Mouse (Mus musculus) heart, embryonic 12.5 days (tissue): ENCODE measurements around the gene Prep. TPM values are rescaled to one million over a fixed set of nuclear protein-coding genes. Genes with fewer than 3 reads are reported as not detected.

Experiments used
- ATAC-seq: fragments of 200-750 bp; cut with Nextera tagmentation; 2 replicates; pipeline ENCODE4 v1.8.0; 2017; ENCODE audit warnings: moderate TSS enrichment, moderate library complexity; ENCODE audit not compliant: insufficient number of reproducible peaks, low FRiP score
- H3K27ac ChIP-seq: fragments of 300-500 bp; sonication (generic); 2 replicates; pipeline ENCODE4 v1.5.1; 2016; ENCODE audit warnings: mild to moderate bottlenecking, moderate library complexity; ENCODE audit not compliant: poor library complexity, severe bottlenecking
- H3K27me3 ChIP-seq: fragments of 300-500 bp; sonication (generic); replicated peaks from 2 replicates; pipeline ENCODE4 v1.6.1; 2016; ENCODE audit warnings: mild to moderate bottlenecking, moderate library complexity
- H3K36me3 ChIP-seq: fragments of 300-500 bp; sonication (generic); 2 replicates; pipeline ENCODE4 v1.6.1; 2016; ENCODE audit warnings: mild to moderate bottlenecking, moderate library complexity
- H3K4me1 ChIP-seq: fragments of 300-500 bp; sonication (generic); replicated peaks from 2 replicates; pipeline ENCODE4 v1.6.1; 2016; ENCODE audit warnings: mild to moderate bottlenecking
- H3K4me2 ChIP-seq: fragments of 300-500 bp; sonication (generic); 2 replicates; pipeline ENCODE4 v1.6.1; 2016; ENCODE audit warnings: mild to moderate bottlenecking, moderate library complexity
- H3K4me3 ChIP-seq: fragments of 300-500 bp; sonication (generic); 2 replicates; pipeline ENCODE4 v1.5.1; 2016; ENCODE audit warnings: mild to moderate bottlenecking
- H3K9ac ChIP-seq: fragments of 300-500 bp; sonication (generic); 2 replicates; pipeline ENCODE4 v1.6.1; 2016; ENCODE audit warnings: mild to moderate bottlenecking, moderate library complexity
- H3K9me3 ChIP-seq: fragments of 300-500 bp; sonication (generic); replicated peaks from 2 replicates; pipeline ENCODE4 v1.6.1; 2016; ENCODE audit warnings: mild to moderate bottlenecking, moderate library complexity
- WGBS: fragments of 180-500 bp; shearing (Covaris S2); methylation state at CpG from one replicate; pipeline ENCODE4 v1.1.7; 2016; 5-methylcytosine and 5-hydroxymethylcytosine counted together
- polyA plus RNA-seq: library from polyadenylated mRNA; unstranded; fragments of >200 nt; fragmentation: Nextera tagmentation; extraction: Ambion mirVana; gene quantifications from 2 replicates; pipeline ENCODE4 v1.2.1, GENCODE M21; 2016

Prep gene
- polyA plus RNA-seq, 1 experiment from 2014 or later: 29.9 TPM

- no peak overlapping the region for H3K4me3 ChIP-seq
- no peaks in the 10 kb centered on the region for H3K9me3 ChIP-seq
- peaks cover 47% of the 10 kb centered on the region for H3K36me3 ChIP-seq
- no peak for ATAC-seq
- H3K27me3 ChIP-seq: no peaks in the 10 kb centered on the region
- no peak overlapping the region for H3K4me2 ChIP-seq
- no peak overlapping the region for H3K9ac ChIP-seq
- 71% methylated on average over 12 of the region's 12 CpGs for WGBS
- H3K4me1 ChIP-seq: peaks cover 24% of the 10 kb centered on the region
- peak overlapping the region; percentile 24; the same call in 1 of the 2 replicates for H3K27ac ChIP-seq
Measured at GRCm38 (mm10) chr10:45092080-45093056, 25.4 kb downstream of the Prep start.

DNA sequence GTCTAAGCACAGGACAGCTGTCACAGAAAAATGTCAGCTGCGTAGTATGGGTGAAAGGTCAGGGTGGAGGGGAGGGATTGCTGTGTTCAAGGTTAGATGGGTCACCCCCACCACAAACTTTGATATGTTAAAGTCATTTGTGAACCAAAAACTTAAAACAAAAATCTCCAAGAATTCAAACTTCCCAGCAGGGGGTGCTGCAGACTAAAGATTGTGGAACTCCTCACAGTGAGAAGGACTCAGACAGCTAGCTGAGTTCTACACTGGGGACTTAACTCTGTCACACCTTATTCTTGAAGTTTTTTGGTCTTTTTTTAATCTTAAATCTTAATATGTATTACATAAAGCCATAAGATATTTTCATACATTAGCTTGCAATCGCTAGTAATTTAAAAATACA is 31.7 kb downstream of the Prep start:
- H3K4me2 ChIP-seq: no peak overlapping the region
- peaks cover 50% of the 10 kb centered on the region for H3K36me3 ChIP-seq
- WGBS: 86% methylated on average over 2 of the region's 2 CpGs
- ATAC-seq: no peak
- no peak overlapping the region for H3K4me3 ChIP-seq
- H3K27me3 ChIP-seq: no peaks in the 10 kb centered on the region
- H3K9me3 ChIP-seq: peaks cover 3% of the 10 kb centered on the region; the same call in 1 of the 2 replicates
- no peak overlapping the region for H3K9ac ChIP-seq
- no peak overlapping the region for H3K27ac ChIP-seq
- peaks cover 12% of the 10 kb centered on the region for H3K4me1 ChIP-seq

DNA sequence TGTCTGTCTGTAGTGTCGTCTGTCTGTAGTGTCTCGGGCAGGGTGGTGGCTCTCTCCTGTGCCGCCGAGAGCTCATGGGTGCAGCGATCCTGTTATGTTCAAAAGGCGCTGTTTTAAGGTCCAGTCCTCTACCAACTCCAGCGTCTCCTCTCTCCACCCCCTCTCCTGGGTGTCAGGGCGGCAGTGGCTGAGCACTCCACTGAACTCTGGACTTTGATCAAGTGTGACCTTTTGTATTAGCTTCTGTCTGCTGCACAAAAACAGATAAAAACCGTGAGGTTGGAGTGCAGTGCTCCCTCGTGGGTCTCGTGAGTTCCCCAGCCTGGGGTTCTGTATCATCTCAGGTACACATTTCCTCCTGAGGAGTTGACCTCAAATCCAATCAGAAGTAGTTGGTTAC is 33.5 kb downstream of the Prep start:
- WGBS: 72% methylated on average over 11 of the region's 11 CpGs
- H3K27me3 ChIP-seq: no peaks in the 10 kb centered on the region
- peaks cover 20% of the 10 kb centered on the region for H3K4me1 ChIP-seq
- H3K36me3 ChIP-seq: peaks cover 40% of the 10 kb centered on the region
- ATAC-seq: no peak
- H3K4me2 ChIP-seq: no peak overlapping the region
- H3K27ac ChIP-seq: no peak overlapping the region
- H3K9me3 ChIP-seq: peaks cover 3% of the 10 kb centered on the region; the same call in 1 of the 2 replicates
- H3K4me3 ChIP-seq: no peak overlapping the region
- no peak overlapping the region for H3K9ac ChIP-seq

DNA sequence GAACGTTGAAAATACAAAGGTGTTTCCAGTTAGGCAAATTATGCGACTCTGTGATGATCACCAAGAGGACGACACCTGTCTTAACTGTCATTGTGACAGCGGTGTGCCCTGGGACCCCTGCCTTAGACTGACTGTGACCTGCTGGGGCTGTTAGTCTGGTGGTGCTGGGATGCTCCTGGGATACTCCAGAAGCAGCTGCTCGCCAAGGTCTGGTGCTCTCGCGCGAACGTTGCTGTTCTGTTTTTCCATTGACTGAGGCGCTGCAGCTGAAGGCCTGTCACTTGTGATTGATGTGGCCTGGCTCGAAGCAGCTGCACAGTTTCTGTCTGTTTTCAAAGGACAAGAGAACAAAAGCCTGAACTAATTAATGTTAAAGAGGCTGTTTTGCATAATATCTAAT is 36.2 kb downstream of the Prep start:
- Histone ChIP-seq H3K9ac (no peak overlapping the region), H3K4me1 (peaks cover 20% of the 10 kb centered on the region), H3K4me3 (no peak overlapping the region), H3K27ac (peak overlapping the region; percentile 82; the same call in 1 of the 2 replicates), H3K36me3 (peaks cover 35% of the 10 kb centered on the region), H3K9me3 (peaks cover 3% of the 10 kb centered on the region; the same call in 1 of the 2 replicates), H3K4me2 (no peak overlapping the region), H3K27me3 (no peaks in the 10 kb centered on the region)
- ATAC-seq: no peak
- 53% methylated on average over 11 of the region's 11 CpGs for WGBS

DNA sequence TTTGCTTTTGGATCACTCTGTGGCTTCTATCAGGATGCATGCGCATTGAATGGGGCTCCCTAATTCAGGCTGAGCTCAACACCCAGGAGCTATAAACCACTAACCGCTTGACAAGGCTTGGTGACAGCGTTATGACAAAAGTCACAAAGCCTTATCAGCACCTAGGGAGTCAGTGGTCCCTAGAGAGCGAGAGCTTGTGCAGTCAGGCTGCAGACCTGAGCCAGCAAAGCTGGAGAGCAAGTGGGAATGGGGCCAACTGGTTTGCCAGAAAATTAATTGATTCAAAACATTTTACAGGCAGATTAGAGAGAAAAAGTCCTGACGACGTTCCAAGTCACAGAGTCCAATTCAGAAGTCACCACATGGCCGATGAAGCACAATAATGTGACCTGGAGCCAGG is 37.1 kb downstream of the Prep start:
- peak; percentile 75 for ATAC-seq
- 28% methylated on average over 7 of the region's 7 CpGs for WGBS

GRCm38 (mm10) chr10:45104535-45105079 is 37.6 kb downstream of the Prep start:
- Histone ChIP-seq H3K27ac (peak overlapping the region; percentile 82), H3K4me2 (peak overlapping the region; percentile 20; the same call in 1 of the 2 replicates), H3K9me3 (no peaks in the 10 kb centered on the region), H3K27me3 (no peaks in the 10 kb centered on the region), H3K9ac (no peak overlapping the region), H3K4me1 (peaks cover 20% of the 10 kb centered on the region), H3K4me3 (no peak overlapping the region), H3K36me3 (peaks cover 33% of the 10 kb centered on the region)
- WGBS: 44% methylated on average over 4 of the region's 4 CpGs
- no peak for ATAC-seq

More for the DNA sequence above, 37.1 kb downstream of the Prep start:
- Histone ChIP-seq H3K4me1 (peaks cover 20% of the 10 kb centered on the region), H3K4me3 (no peak overlapping the region), H3K27me3 (no peaks in the 10 kb centered on the region), H3K27ac (peak overlapping the region; percentile 82), H3K9me3 (peaks cover 2% of the 10 kb centered on the region; the same call in 1 of the 2 replicates), H3K9ac (no peak overlapping the region), H3K4me2 (peak overlapping the region; percentile 20), H3K36me3 (peaks cover 33% of the 10 kb centered on the region)

GRCm38 (mm10) chr10:45106541-45106940 is 39.5 kb downstream of the Prep start:
- H3K9ac ChIP-seq: no peak overlapping the region
- ATAC-seq: no peak
- no peaks in the 10 kb centered on the region for H3K9me3 ChIP-seq
- no peak overlapping the region for H3K4me3 ChIP-seq
- no peak overlapping the region for H3K4me2 ChIP-seq
- 88% methylated on average over 4 of the region's 4 CpGs for WGBS
- no peaks in the 10 kb centered on the region for H3K27me3 ChIP-seq
- H3K4me1 ChIP-seq: peaks cover 15% of the 10 kb centered on the region
- H3K36me3 ChIP-seq: peaks cover 44% of the 10 kb centered on the region
- no peak overlapping the region for H3K27ac ChIP-seq

GRCm38 (mm10) chr10:45107313-45107712 is 40.3 kb downstream of the Prep start:
- Histone ChIP-seq H3K36me3 (peaks cover 49% of the 10 kb centered on the region), H3K9me3 (no peaks in the 10 kb centered on the region), H3K27me3 (no peaks in the 10 kb centered on the region), H3K4me1 (peaks cover 15% of the 10 kb centered on the region), H3K4me3 (no peak overlapping the region), H3K9ac (no peak overlapping the region), H3K27ac (no peak overlapping the region), H3K4me2 (no peak overlapping the region)
- no peak for ATAC-seq
- WGBS: 85% methylated on average over 2 of the region's 2 CpGs

DNA sequence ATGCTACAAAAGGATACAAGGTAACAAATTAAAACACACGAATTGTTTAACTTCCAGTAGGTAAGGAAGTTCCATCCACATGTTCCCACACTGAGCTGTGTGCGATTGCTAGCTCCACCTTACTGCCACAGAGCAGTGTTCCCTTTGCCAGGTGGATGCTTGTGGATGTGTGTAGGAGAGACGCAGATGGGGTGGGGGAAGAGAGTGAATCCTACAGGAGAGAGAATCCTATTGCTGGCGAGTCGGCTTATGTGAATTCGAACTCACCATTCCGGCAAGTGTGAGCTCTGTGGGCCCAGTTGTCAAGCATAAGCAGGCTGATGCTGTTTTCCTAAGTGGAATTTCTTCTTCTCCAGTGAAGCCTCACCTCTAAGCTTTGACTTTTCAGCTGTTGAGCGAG is 42.0 kb downstream of the Prep start:
- no peaks in the 10 kb centered on the region for H3K9me3 ChIP-seq
- peaks cover 56% of the 10 kb centered on the region for H3K36me3 ChIP-seq
- H3K4me3 ChIP-seq: no peak overlapping the region
- no peak overlapping the region for H3K9ac ChIP-seq
- no peaks in the 10 kb centered on the region for H3K27me3 ChIP-seq
- H3K4me1 ChIP-seq: peaks cover 11% of the 10 kb centered on the region
- ATAC-seq: no peak
- no peak overlapping the region for H3K4me2 ChIP-seq
- no peak overlapping the region for H3K27ac ChIP-seq
- WGBS: 90% methylated on average over 8 of the region's 8 CpGs

GRCm38 (mm10) chr10:45109974-45110373 is 43.0 kb downstream of the Prep start:
- Histone ChIP-seq H3K36me3 (peaks cover 60% of the 10 kb centered on the region), H3K9me3 (no peaks in the 10 kb centered on the region), H3K4me3 (no peak overlapping the region), H3K27me3 (no peaks in the 10 kb centered on the region), H3K4me2 (no peak overlapping the region), H3K27ac (no peak overlapping the region), H3K4me1 (peaks cover 8% of the 10 kb centered on the region; the same call in 1 of the 2 replicates), H3K9ac (no peak overlapping the region)
- WGBS: 75% methylated on average over 6 of the region's 6 CpGs
- ATAC-seq: no peak

- Histone ChIP-seq H3K27ac (no peak overlapping the region), H3K36me3 (peaks cover 70% of the 10 kb centered on the region), H3K4me1 (peaks cover 22% of the 10 kb centered on the region; the same call in 1 of the 2 replicates), H3K4me2 (no peak overlapping the region), H3K27me3 (no peaks in the 10 kb centered on the region), H3K4me3 (no peak overlapping the region), H3K9ac (no peak overlapping the region), H3K9me3 (no peaks in the 10 kb centered on the region; the same call in 1 of the 2 replicates)
- ATAC-seq: no peak
- 71% methylated on average over 11 of the region's 11 CpGs for WGBS
Measured at GRCm38 (mm10) chr10:45112927-45113326, 45.9 kb downstream of the Prep start.
